In the genomic region with DNA sequence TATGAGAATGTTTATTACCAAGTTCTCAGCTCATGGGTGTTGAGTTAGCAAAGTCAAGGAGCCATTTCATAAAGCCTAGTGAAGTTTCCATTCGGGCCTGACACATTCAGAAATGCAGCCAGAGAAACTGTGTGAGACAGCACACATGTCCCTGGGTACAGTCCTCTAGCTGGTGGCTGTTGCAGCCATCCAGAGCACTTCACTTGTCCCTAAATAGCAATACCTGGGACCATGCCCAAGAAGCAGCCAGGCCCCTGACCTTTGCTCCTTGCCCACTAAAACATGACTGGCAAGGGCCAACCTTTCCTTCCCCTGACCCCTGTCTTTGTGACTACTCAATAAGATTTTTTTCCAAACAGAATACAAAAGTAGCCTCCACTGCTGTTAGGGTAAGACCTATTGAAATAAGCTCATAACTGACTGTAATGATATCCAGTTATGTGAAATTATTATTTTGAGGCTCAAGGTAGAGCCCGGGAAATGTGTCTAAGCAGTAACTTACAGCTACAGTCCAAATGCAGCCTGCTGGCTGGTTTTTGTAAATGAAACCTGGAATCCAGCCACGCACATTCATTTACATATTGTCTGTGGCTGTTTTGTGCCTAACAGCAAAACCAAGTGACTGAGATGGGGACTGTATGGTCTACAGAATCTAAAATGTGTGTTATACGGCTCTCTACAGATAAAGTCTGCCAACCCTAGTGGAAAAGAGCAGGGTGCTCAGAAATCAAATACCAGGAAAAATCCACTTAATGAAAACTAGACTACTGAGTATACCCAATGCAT, we compare ENCODE assay signal across 9 mouse cellular contexts.
A peak's percentile ranks its signal among the peaks of the same experiment; 100 is the strongest.
DNase-seq lines count a peak whose midpoint lies in the region; ATAC-seq and TF ChIP-seq lines count a peak whose summit lies in the region.
"Had no signal": no experiment of that assay in that cellular context is flagged by ENCODE, and none has a peak within 500 bp of the region (broad histone marks: within the 10 kb centered on the region; RNA-seq: fewer than 3 reads in every experiment).

No protein-coding gene starts in this region.

- TF ChIP-seq EP300 in lung, postnatal 0 days (IDR thresholded peaks at IDR 0.05), result no peak

- H3K9ac ChIP-seq in lung, postnatal 0 days (replicated peaks; ENCODE audit: low read depth), result no peak overlapping the region
- H3K9ac ChIP-seq: liver, postnatal 0 days had no signal

- DNase-seq in gastrocnemius, postnatal 25 days, result peak; percentile 56
- no peak for DNase-seq in gastrocnemius, postnatal 10 days
- peak; percentile 67 for DNase-seq in lung, postnatal 0 days (ENCODE audit: low spot score)
- DNase-seq in lung, postnatal 36 days, result no peak
- DNase-seq in kidney, adult 2 months, result peak; percentile 84
- DNase-seq in embryonic facial prominence, embryonic 10.5 days (ENCODE audit: low spot score), result no peak
- DNase-seq: liver, postnatal 0 days had no signal

- 67% methylated on average over 4 of the region's 4 CpGs for WGBS in lung, postnatal 0 days
- WGBS in kidney, adult 2 months, result 32% methylated on average over 4 of the region's 4 CpGs
- 63% methylated on average over 4 of the region's 4 CpGs for WGBS in small intestine, adult 2 months
- 88% methylated on average over 4 of the region's 4 CpGs for WGBS in embryonic facial prominence, embryonic 10.5 days

- TF ChIP-seq POLR2A in kidney, adult 2 months (IDR thresholded peaks at IDR 0.05; ENCODE audit: low read depth, low read length), result no peak
- TF ChIP-seq POLR2A in small intestine, adult 2 months (IDR thresholded peaks at IDR 0.05; ENCODE audit: low read depth, low read length), result no peak

- H3K4me3 ChIP-seq in lung, postnatal 0 days (ENCODE audit: low read depth, low read length), result no peak overlapping the region
- no peak overlapping the region for H3K4me3 ChIP-seq in kidney, adult 2 months (ENCODE audit: insufficient read depth, low read depth, low read length)
- no peak overlapping the region for H3K4me3 ChIP-seq in small intestine, adult 2 months (ENCODE audit: low read depth, low read length)
- H3K4me3 ChIP-seq in embryonic facial prominence, embryonic 10.5 days, result no peak overlapping the region

- no peak overlapping the region for H3K27ac ChIP-seq in lung, postnatal 0 days (ENCODE audit: low read length)
- peak overlapping the region; percentile 35 for H3K27ac ChIP-seq in kidney, adult 2 months (ENCODE audit: insufficient read depth, low read depth, low read length)
- H3K27ac ChIP-seq in small intestine, adult 2 months (ENCODE audit: insufficient read depth, low read depth, low read length), result peak overlapping the region; percentile 46; the same call in 1 of the 2 replicates
- no peak overlapping the region for H3K27ac ChIP-seq in embryonic facial prominence, embryonic 10.5 days (replicated peaks)

- ATAC-seq in lung, postnatal 0 days, result peak; percentile 21; the same call in 1 of the 2 replicates
- ATAC-seq in erythroid progenitor cell, adult 5-6 weeks (replicated peaks; ENCODE audit: low FRiP score, poor library complexity, severe bottlenecking), result no peak
- ATAC-seq: liver, postnatal 0 days had no signal

- H3K27me3 ChIP-seq in lung, postnatal 0 days (replicated peaks; ENCODE audit: insufficient read depth, low read length), result no peaks in the 10 kb centered on the region
- H3K27me3 ChIP-seq in kidney, adult 2 months (replicated peaks; ENCODE audit: control insufficient read depth, insufficient read depth, low read length), result no peaks in the 10 kb centered on the region
- H3K27me3 ChIP-seq in small intestine, adult 2 months (ENCODE audit: control insufficient read depth, insufficient read depth, low read length), result no peaks in the 10 kb centered on the region
- H3K27me3 ChIP-seq in embryonic facial prominence, embryonic 10.5 days (replicated peaks; ENCODE audit: low read depth, poor library complexity, severe bottlenecking), result no peaks in the 10 kb centered on the region

- no peaks in the 10 kb centered on the region for H3K36me3 ChIP-seq in lung, postnatal 0 days (ENCODE audit: insufficient read depth, low read length)
- no peaks in the 10 kb centered on the region for H3K36me3 ChIP-seq in kidney, adult 2 months (ENCODE audit: control insufficient read depth, insufficient read depth, low read length)
- H3K36me3 ChIP-seq in small intestine, adult 2 months (ENCODE audit: control insufficient read depth, insufficient read depth, low read length), result no peaks in the 10 kb centered on the region
- H3K36me3 ChIP-seq in embryonic facial prominence, embryonic 10.5 days (replicated peaks), result peaks cover 45% of the 10 kb centered on the region

- no peak overlapping the region for H3K4me2 ChIP-seq in lung, postnatal 0 days (replicated peaks; ENCODE audit: low read depth, low read length)

- no peaks in the 10 kb centered on the region for H3K9me3 ChIP-seq in lung, postnatal 0 days (ENCODE audit: low read length)
- H3K9me3 ChIP-seq in embryonic facial prominence, embryonic 10.5 days, result no peaks in the 10 kb centered on the region

- peak; percentile 13; the same call in 1 of the 2 replicates for TF ChIP-seq CTCF in lung, postnatal 0 days (IDR thresholded peaks at IDR 0.05)
- no peak for TF ChIP-seq CTCF in kidney, adult 2 months (conservative IDR thresholded peaks at IDR 0.05; ENCODE audit: insufficient read depth, insufficient read length, low read depth, low read length)
- no peak for TF ChIP-seq CTCF in small intestine, adult 2 months (IDR thresholded peaks at IDR 0.05; ENCODE audit: extremely low read depth, insufficient read length, insufficient replicate concordance, low read depth, low read length)

- peaks cover 8% of the 10 kb centered on the region for H3K4me1 ChIP-seq in lung, postnatal 0 days (ENCODE audit: insufficient read depth, low read depth, low read length)
- H3K4me1 ChIP-seq in kidney, adult 2 months (ENCODE audit: control insufficient read depth, insufficient read depth, low read length), result peaks cover 20% of the 10 kb centered on the region
- peaks cover 3% of the 10 kb centered on the region; the same call in 1 of the 2 replicates for H3K4me1 ChIP-seq in small intestine, adult 2 months (ENCODE audit: control insufficient read depth, insufficient read depth, insufficient read length, low read length)
- peaks cover 85% of the 10 kb centered on the region for H3K4me1 ChIP-seq in embryonic facial prominence, embryonic 10.5 days

Comparison
In these comparisons a context has a peak if more than half of its experiments do, and no peak if none do; other contexts are left out.
1. DNase-seq: peak in gastrocnemius, postnatal 25 days (single experiment), lung, postnatal 0 days (single experiment) and kidney, adult 2 months (single experiment); none in gastrocnemius, postnatal 10 days (single experiment), lung, postnatal 36 days (single experiment) and embryonic facial prominence, embryonic 10.5 days (single experiment).
2. H3K27ac ChIP-seq: peak in kidney, adult 2 months (single experiment) and small intestine, adult 2 months (single experiment); none in lung, postnatal 0 days (single experiment) and embryonic facial prominence, embryonic 10.5 days (single experiment).